Mouse (Mus musculus): ENCODE data around the gene Bmp10. TPM values are rescaled to one million over a fixed set of nuclear protein-coding genes. Genes with fewer than 3 reads are reported as not detected.

The Bmp10 gene
- total and polyA plus RNA-seq, 3 experiments: not detected

DNA sequence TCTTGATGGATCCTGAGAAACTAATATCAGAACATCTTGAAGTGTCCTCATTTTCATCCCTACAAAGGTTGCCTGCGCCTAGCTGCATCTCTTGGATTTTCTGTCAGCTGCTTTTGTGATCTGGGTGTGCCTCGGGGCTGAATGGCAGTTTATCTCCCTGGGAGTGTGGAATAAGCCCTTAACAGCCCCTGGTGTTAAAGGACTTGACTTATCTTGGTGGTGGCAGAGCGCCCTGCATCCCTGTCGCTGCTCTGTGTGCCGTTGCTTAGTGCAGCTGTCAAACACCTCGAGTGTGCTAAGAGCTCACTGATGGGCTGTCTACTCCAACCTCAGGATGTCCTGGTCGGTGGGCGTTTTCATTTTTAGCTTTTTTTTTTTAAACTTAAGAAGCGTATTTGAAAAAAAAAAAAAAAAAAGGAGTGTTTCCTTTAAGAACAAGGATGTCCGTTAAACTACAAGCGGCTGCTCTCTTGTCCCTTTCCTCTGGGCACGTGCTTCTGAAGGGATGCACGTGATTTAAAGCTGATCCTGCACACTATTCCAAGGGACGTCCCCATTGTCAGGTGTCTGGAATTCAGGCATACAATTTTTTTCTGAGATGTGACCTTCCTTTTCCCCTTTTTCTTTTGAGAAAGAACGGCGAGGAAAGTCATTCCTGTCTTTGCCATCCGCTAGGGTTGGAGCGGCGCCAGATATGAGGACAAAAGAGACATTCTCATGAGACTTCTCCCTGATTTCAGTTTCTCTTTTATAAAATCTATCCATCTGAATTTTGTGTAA is 4.6 kb upstream of the Bmp10 start (continued):
- TF ChIP-seq TCF12 (IDR thresholded peaks at IDR 0.05; ENCODE audit: low read depth, low read length) (peak; percentile 65; the same call in 1 of the 2 replicates), EP300 (IDR thresholded peaks at IDR 0.05; ENCODE audit: low read depth in 1 of 2, low read length in 2 of 2) (peak; percentile 8 to 55; a peak in 3 of 4 replicates), POLR2AphosphoS5 (IDR thresholded peaks at IDR 0.05; ENCODE audit: borderline replicate concordance, low read depth, low read length) (no peak), MYB (IDR thresholded peaks at IDR 0.05; ENCODE audit: low read depth, low read length) (no peak), KAT2A (conservative IDR thresholded peaks at IDR 0.05; ENCODE audit: low read depth, low read length) (no peak), MXI1 (IDR thresholded peaks at IDR 0.05; ENCODE audit: low read depth, low read length) (0 out of 2 replicates have a peak, but pooled peaks have one; percentile 35), MAFK (IDR thresholded peaks at IDR 0.05; ENCODE audit: borderline replicate concordance, low read depth, low read length) (no peak), TBP (IDR thresholded peaks at IDR 0.05; ENCODE audit: low read depth, low read length) (no peak), E2F4 (IDR thresholded peaks at IDR 0.05; ENCODE audit: borderline replicate concordance, low read depth, low read length) (no peak), SIN3A (IDR thresholded peaks at IDR 0.05; ENCODE audit: low read length) (no peak; the same call in 1 of the 2 replicates), RAD21 (IDR thresholded peaks at IDR 0.05; ENCODE audit: low read depth, low read length) (no peak), MEF2A (IDR thresholded peaks at IDR 0.05; ENCODE audit: extremely low read depth, insufficient replicate concordance, low read depth, low read length, poor library complexity, severe bottlenecking) (no peak), ZC3H11A (IDR thresholded peaks at IDR 0.05; ENCODE audit: low read depth, low read length) (no peak), UBTF (IDR thresholded peaks at IDR 0.05; ENCODE audit: borderline replicate concordance, insufficient read depth, low read depth, low read length) (no peak), USF2 (IDR thresholded peaks at IDR 0.05; ENCODE audit: borderline replicate concordance in 1 of 2, insufficient read depth in 1 of 2, low read depth in 1 of 2, low read length in 2 of 2) (no peak)

DNA sequence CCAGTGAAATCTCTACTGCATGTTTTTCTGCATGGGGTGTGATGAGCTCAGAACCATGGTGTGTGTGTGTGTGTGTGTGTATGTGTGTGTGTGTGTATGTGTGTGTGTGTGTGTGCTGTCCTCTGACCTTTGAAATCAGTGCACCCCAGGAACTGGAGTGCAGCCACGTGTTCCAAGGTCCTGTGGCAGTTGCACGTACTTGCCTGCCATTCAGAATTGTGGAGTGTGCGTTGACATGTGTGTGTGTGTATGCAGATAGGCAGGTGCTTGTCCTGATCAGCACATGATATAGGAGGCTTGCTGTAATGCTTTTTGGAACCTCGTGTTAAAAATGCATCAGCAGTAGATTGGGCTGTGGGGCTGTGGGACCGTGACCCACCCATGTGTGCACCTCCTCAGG is 1.8 kb upstream of the Bmp10 start:
- H3K4me1 ChIP-seq (ENCODE audit: control insufficient read depth in 1 of 2, insufficient read depth in 2 of 2, low read length in 2 of 2): peaks cover 0 to 7% of the 10 kb centered on the region in 2 experiments; a peak in 2 of 4 replicates
- peaks cover 7 to 9% of the 10 kb centered on the region in 2 experiments for H3K27me3 ChIP-seq (ENCODE audit: control insufficient read depth in 1 of 2, insufficient read depth in 2 of 2, low read length in 2 of 2)
- peaks cover 0 to 2% of the 10 kb centered on the region in 2 experiments; a peak in 2 of 4 replicates for H3K36me3 ChIP-seq (ENCODE audit: control insufficient read depth in 1 of 2, insufficient read depth in 2 of 2, low read length in 2 of 2)
- no peak for TF ChIP-seq TAL1 (IDR thresholded peaks at IDR 0.05; ENCODE audit: low read length)
- no peak for TF ChIP-seq MAFK (IDR thresholded peaks at IDR 0.05; ENCODE audit: borderline replicate concordance, low read depth, low read length)
- TF ChIP-seq POLR2AphosphoS5 (IDR thresholded peaks at IDR 0.05; ENCODE audit: borderline replicate concordance, low read depth, low read length): no peak
- TF ChIP-seq MAZ (IDR thresholded peaks at IDR 0.05; ENCODE audit: low read depth, low read length): no peak
- no peak for TF ChIP-seq POLR2AphosphoS2 (IDR thresholded peaks at IDR 0.05; ENCODE audit: low read length)
- no peak for TF ChIP-seq JUND (IDR thresholded peaks at IDR 0.05; ENCODE audit: low read depth, low read length)
- no peak for TF ChIP-seq CTCF (IDR thresholded peaks at IDR 0.05 in 2 of 3, conservative IDR thresholded peaks at IDR 0.05 in 1 of 3; ENCODE audit: control insufficient read depth in 1 of 3, insufficient read depth in 1 of 3, low read depth in 2 of 3, low read length in 3 of 3, poor library complexity in 1 of 3, severe bottlenecking in 1 of 3)
- TF ChIP-seq RCOR1 (IDR thresholded peaks at IDR 0.05; ENCODE audit: low read depth, low read length): no peak
- TF ChIP-seq MYC (IDR thresholded peaks at IDR 0.05; ENCODE audit: low read depth, low read length): no peak
- no peak for TF ChIP-seq USF1 (IDR thresholded peaks at IDR 0.05; ENCODE audit: low read depth, low read length)
- TF ChIP-seq CHD2 (IDR thresholded peaks at IDR 0.05; ENCODE audit: low read length): no peak
- TF ChIP-seq CHD1 (IDR thresholded peaks at IDR 0.05; ENCODE audit: low read depth, low read length): no peak
- H3K79me2 ChIP-seq (ENCODE audit: control insufficient read depth, insufficient read depth, low read length, poor library complexity): no peaks in the 10 kb centered on the region
- no peak overlapping the region for H3K4me3 ChIP-seq (ENCODE audit: control insufficient read depth in 1 of 2, insufficient read depth in 1 of 2, low read depth in 2 of 2, low read length in 2 of 2)
- DNase-seq (ENCODE audit: low read depth, low spot score): no peak
- H3K9ac ChIP-seq (ENCODE audit: control insufficient read depth, low read depth, low read length, poor library complexity, severe bottlenecking): no peak overlapping the region
- H3K9me3 ChIP-seq (replicated peaks; ENCODE audit: insufficient read depth, low read length): no peaks in the 10 kb centered on the region
- H3K27ac ChIP-seq (ENCODE audit: control insufficient read depth, low read depth, low read length): no peak overlapping the region

Data from MEL (cell line).